Mouse (Mus musculus) midbrain, postnatal 0 days (tissue): ENCODE measurements around the gene Ddx5. TPM values are rescaled to one million over a fixed set of nuclear protein-coding genes. Genes with fewer than 3 reads are reported as not detected.

Source experiments
- ATAC-seq: fragments of 200-750 bp; cut with Nextera tagmentation; 2 replicates; pipeline ENCODE4 v1.8.0; 2017; ENCODE audit warnings: moderate number of reproducible peaks, mild to moderate bottlenecking, moderate TSS enrichment, moderate library complexity; ENCODE audit not compliant: low FRiP score
- DNase-seq: peaks from one replicate; pipeline ENCODE4 v3.0.0-alpha.2; 2015; ENCODE audit warnings: low spot score
- H3K27ac ChIP-seq: fragments of 300-500 bp; sonication (generic); 2 replicates; pipeline ENCODE4 v1.5.1; 2014; ENCODE audit warnings: low read depth, mild to moderate bottlenecking, low read length, mixed read lengths
- H3K27me3 ChIP-seq: fragments of 300-500 bp; sonication (generic); 2 replicates; pipeline ENCODE4 v1.6.1; 2014; ENCODE audit warnings: low read length, control low read depth, mixed read lengths; ENCODE audit not compliant: insufficient read depth
- H3K36me3 ChIP-seq: fragments of 300-500 bp; sonication (generic); 2 replicates; pipeline ENCODE4 v1.6.1; 2014; ENCODE audit warnings: low read length, control low read depth, mixed read lengths; ENCODE audit not compliant: insufficient read depth
- H3K4me1 ChIP-seq: fragments of 300-500 bp; sonication (generic); 2 replicates; pipeline ENCODE4 v1.6.1; 2014; ENCODE audit warnings: mild to moderate bottlenecking, control low read depth, antibody characterized with exemption, low read length, mixed read lengths; ENCODE audit not compliant: insufficient read depth
- H3K4me2 ChIP-seq: fragments of 300-500 bp; sonication (generic); 2 replicates; pipeline ENCODE4 v1.6.1; 2014; ENCODE audit warnings: low read depth, mild to moderate bottlenecking, low read length, mixed read lengths; ENCODE audit not compliant: poor library complexity, severe bottlenecking
- H3K4me3 ChIP-seq: fragments of 300-500 bp; sonication (generic); 2 replicates; pipeline ENCODE4 v1.5.1; 2014; ENCODE audit warnings: low read depth, mild to moderate bottlenecking, low read length, moderate library complexity
- H3K9ac ChIP-seq: fragments of 300-500 bp; sonication (generic); replicated peaks from 2 replicates; pipeline ENCODE4 v1.6.1; 2014; ENCODE audit warnings: mild to moderate bottlenecking, low read length, moderate library complexity, mixed read lengths; ENCODE audit not compliant: poor library complexity, severe bottlenecking
- H3K9me3 ChIP-seq: fragments of 300-500 bp; sonication (generic); 2 replicates; pipeline ENCODE4 v1.6.1; 2016; ENCODE audit warnings: low read length, control low read depth
- CTCF ChIP-seq: IDR thresholded peaks from 2 replicates; pipeline ENCODE4 v1.5.1; 2016; ENCODE audit warnings: antibody characterized with exemption, mild to moderate bottlenecking
- WGBS: fragments of 180-500 bp; shearing (Covaris S2); extraction: QIAGEN DNeasy Blood & Tissue Kit; methylation state at CpG from one replicate; pipeline ENCODE4 v1.1.7; 2014; 5-methylcytosine and 5-hydroxymethylcytosine counted together
- polyA plus RNA-seq: library from polyadenylated mRNA; unstranded; fragments of >200 nt; fragmentation: Nextera tagmentation; extraction: Ambion mirVana; gene quantifications from 2 replicates; pipeline ENCODE4 v1.2.1, GENCODE M21; 2015
- total RNA-seq: library from RNA; depleted of rRNA; stranded (reverse); fragments of >200 nt; gene quantifications from 2 replicates; pipeline ENCODE4 v1.2.3, GENCODE M21; 2014

Gene Ddx5
- total and polyA plus RNA-seq, 2 experiments from 2014 or later = 301 to 408 TPM

GRCm38 (mm10) chr11:106777395-106777794 lies 11.6 kb downstream of the Ddx5 start:
- H3K9me3 ChIP-seq = no peaks in the 10 kb centered on the region
- H3K36me3 ChIP-seq = peaks cover 25% of the 10 kb centered on the region; the same call in 1 of the 2 replicates
- no peaks in the 10 kb centered on the region for H3K27me3 ChIP-seq
- no peak overlapping the region for H3K4me2 ChIP-seq
- H3K4me1 ChIP-seq = no peaks in the 10 kb centered on the region
- H3K4me3 ChIP-seq = no peak overlapping the region
- no peak for DNase-seq
- H3K9ac ChIP-seq = no peak overlapping the region
- no peak for ATAC-seq
- no peak overlapping the region for H3K27ac ChIP-seq
- WGBS = 95% methylated on average over 3 of the region's 3 CpGs
- no peak for TF ChIP-seq CTCF

DNA sequence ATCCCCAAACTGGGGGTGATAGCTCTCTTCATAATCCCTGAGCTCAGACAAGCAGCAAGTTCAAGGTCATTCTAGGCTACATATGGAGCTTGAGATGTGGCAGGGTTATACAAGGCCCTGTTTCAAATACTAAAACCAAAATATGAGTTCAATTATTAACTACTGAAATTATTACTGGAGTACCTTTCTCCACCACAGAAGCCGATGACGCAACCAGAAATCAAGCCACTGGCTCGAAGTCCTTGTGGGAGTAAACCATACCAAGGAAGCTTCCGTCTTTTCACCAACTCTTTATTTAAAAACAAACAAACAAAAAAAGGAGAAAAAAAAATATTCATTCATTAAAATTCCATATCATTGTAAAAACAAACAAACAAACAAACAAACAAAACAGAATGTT lies 12.0 kb downstream of the Ddx5 start:
- H3K9me3 ChIP-seq = no peaks in the 10 kb centered on the region
- WGBS = 94% methylated on average over 4 of the region's 4 CpGs
- no peak for ATAC-seq
- no peak for DNase-seq
- H3K4me2 ChIP-seq = no peak overlapping the region
- no peak overlapping the region for H3K9ac ChIP-seq
- H3K4me3 ChIP-seq = no peak overlapping the region
- no peaks in the 10 kb centered on the region for H3K4me1 ChIP-seq
- TF ChIP-seq CTCF = no peak
- H3K36me3 ChIP-seq = peaks cover 27% of the 10 kb centered on the region; the same call in 1 of the 2 replicates
- H3K27ac ChIP-seq = no peak overlapping the region
- no peaks in the 10 kb centered on the region for H3K27me3 ChIP-seq

GRCm38 (mm10) chr11:106773061-106773460 lies 15.9 kb downstream of the Ddx5 start:
- no peaks in the 10 kb centered on the region for H3K9me3 ChIP-seq
- 93% methylated on average over 9 of the region's 9 CpGs for WGBS
- ATAC-seq = no peak
- DNase-seq = no peak
- H3K27me3 ChIP-seq = no peaks in the 10 kb centered on the region
- H3K4me3 ChIP-seq = no peak overlapping the region
- no peak overlapping the region for H3K4me2 ChIP-seq
- no peak overlapping the region for H3K27ac ChIP-seq
- peaks cover 35% of the 10 kb centered on the region for H3K36me3 ChIP-seq
- no peak for TF ChIP-seq CTCF
- no peaks in the 10 kb centered on the region for H3K4me1 ChIP-seq
- H3K9ac ChIP-seq = no peak overlapping the region

DNA sequence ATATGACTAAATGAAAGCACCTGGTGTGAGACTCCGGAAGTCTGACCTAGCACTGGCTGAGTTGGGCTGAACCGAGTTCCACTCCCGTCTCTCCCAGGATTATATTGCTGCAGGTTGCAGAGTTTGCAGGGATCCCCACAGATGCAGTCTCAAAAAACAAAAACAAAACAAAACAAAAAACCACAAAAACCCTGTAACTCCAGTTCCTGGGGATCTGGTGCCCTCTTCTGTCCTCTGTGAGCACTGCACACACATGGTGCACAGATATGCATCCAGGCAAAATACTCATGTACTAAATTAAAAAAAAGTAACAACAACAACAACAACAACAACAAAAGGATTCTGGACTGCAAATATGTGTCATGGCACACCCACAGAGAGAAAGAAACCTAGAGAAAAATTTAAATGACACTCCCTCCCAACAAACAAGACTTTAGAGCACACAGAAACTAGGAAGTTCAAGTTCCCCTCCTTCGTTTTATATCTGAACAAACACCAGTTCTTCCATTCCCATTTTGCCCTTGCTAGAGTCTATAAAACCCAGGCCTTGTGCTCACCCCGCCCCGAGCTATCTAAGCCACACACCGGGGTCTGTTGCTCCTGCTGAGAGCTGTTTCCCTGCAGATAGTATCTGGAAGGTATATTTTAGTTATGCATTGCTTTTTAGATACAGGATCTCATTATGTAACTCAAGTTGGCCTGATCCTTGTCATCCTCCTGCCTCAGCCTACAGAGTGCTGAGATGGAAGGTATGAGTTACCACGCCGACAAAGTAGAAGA lies 18.6 kb downstream of the Ddx5 start:
- Histone ChIP-seq H3K4me2 (no peak overlapping the region), H3K36me3 (peaks cover 38% of the 10 kb centered on the region), H3K9me3 (no peaks in the 10 kb centered on the region), H3K9ac (no peak overlapping the region), H3K4me3 (no peak overlapping the region), H3K27ac (no peak overlapping the region), H3K4me1 (no peaks in the 10 kb centered on the region), H3K27me3 (no peaks in the 10 kb centered on the region)
- TF ChIP-seq CTCF = peak; percentile 77
- 98% methylated on average over 9 of the region's 9 CpGs for WGBS
- DNase-seq (no peak), ATAC-seq (no peak)

- no peak overlapping the region for H3K9ac ChIP-seq
- peaks cover 21% of the 10 kb centered on the region for H3K36me3 ChIP-seq
- no peaks in the 10 kb centered on the region for H3K27me3 ChIP-seq
These were observed 21.5 kb downstream of the Ddx5 start for GRCm38 (mm10) chr11:106767516-106767915.

GRCm38 (mm10) chr11:106766611-106767162 lies 22.3 kb downstream of the Ddx5 start:
- Histone ChIP-seq H3K4me3 (no peak overlapping the region), H3K4me2 (no peak overlapping the region), H3K27ac (no peak overlapping the region), H3K9me3 (no peaks in the 10 kb centered on the region), H3K9ac (no peak overlapping the region), H3K36me3 (peaks cover 18% of the 10 kb centered on the region), H3K27me3 (no peaks in the 10 kb centered on the region), H3K4me1 (no peaks in the 10 kb centered on the region)
- no peak for TF ChIP-seq CTCF
- DNase-seq = no peak
- no peak for ATAC-seq
- WGBS = 93% methylated on average over 4 of the region's 4 CpGs

More at GRCm38 (mm10) chr11:106767516-106767915, 21.5 kb downstream of the Ddx5 start:
- Histone ChIP-seq H3K4me2 (no peak overlapping the region), H3K27ac (no peak overlapping the region), H3K9me3 (no peaks in the 10 kb centered on the region), H3K4me1 (no peaks in the 10 kb centered on the region), H3K4me3 (no peak overlapping the region)
- no peak for ATAC-seq
- 0 out of 2 replicates have a peak, but pooled peaks have one; percentile 19 for TF ChIP-seq CTCF
- no peak for DNase-seq
- WGBS = 93% methylated on average over 4 of the region's 4 CpGs
